Mouse (Mus musculus) liver, embryonic 11.5 days (tissue): ENCODE data around the gene Nrm. TPM values are rescaled to one million over a fixed set of nuclear protein-coding genes. Genes with fewer than 3 reads are reported as not detected.

Experiments
- ATAC-seq: fragments of 200-750 bp; cut with Nextera tagmentation; replicated peaks from 2 replicates; pipeline ENCODE4 v1.8.0; 2017; ENCODE audit warnings: moderate number of reproducible peaks, mild to moderate bottlenecking, moderate TSS enrichment, moderate library complexity; ENCODE audit not compliant: low FRiP score
- DNase-seq: peaks from one replicate; pipeline ENCODE4 v3.0.0-alpha.2; 2017; ENCODE audit warnings: low spot score
- H3K27ac ChIP-seq: fragments of 300-500 bp; sonication (generic); 2 replicates; pipeline ENCODE4 v1.5.1; 2014; ENCODE audit warnings: mild to moderate bottlenecking, low read depth, low read length, control low read depth
- H3K27me3 ChIP-seq: fragments of 300-500 bp; sonication (generic); replicated peaks from 2 replicates; pipeline ENCODE4 v1.6.1; 2014; ENCODE audit warnings: low read length, mixed read lengths; ENCODE audit not compliant: control insufficient read depth, insufficient read depth
- H3K36me3 ChIP-seq: fragments of 300-500 bp; sonication (generic); 2 replicates; pipeline ENCODE4 v1.6.1; 2014; ENCODE audit warnings: mild to moderate bottlenecking, low read length, moderate library complexity, mixed read lengths; ENCODE audit not compliant: control insufficient read depth, insufficient read depth
- H3K4me1 ChIP-seq: fragments of 300-500 bp; sonication (generic); replicated peaks from 2 replicates; pipeline ENCODE4 v1.6.1; 2014; ENCODE audit warnings: low read length, mixed read lengths; ENCODE audit not compliant: control insufficient read depth, insufficient read depth
- H3K4me2 ChIP-seq: fragments of 300-500 bp; sonication (generic); 2 replicates; pipeline ENCODE4 v1.6.1; 2014; ENCODE audit warnings: mild to moderate bottlenecking, control low read depth, moderate library complexity
- H3K4me3 ChIP-seq: fragments of 300-500 bp; sonication (generic); 2 replicates; pipeline ENCODE4 v1.5.1; 2014; ENCODE audit warnings: low read depth, low read length, control low read depth
- H3K9ac ChIP-seq: fragments of 300-500 bp; sonication (generic); 2 replicates; pipeline ENCODE4 v1.6.1; 2014; ENCODE audit warnings: low read depth, low read length, control low read depth
- H3K9me3 ChIP-seq: fragments of 300-500 bp; sonication (generic); 2 replicates; pipeline ENCODE4 v1.6.1; 2016; ENCODE audit warnings: low read length, inconsistent platforms, mixed read lengths; ENCODE audit not compliant: control insufficient read depth
- WGBS: fragments of 180-500 bp; shearing (Covaris S2); extraction: QIAGEN DNeasy Blood & Tissue Kit; methylation state at CpG from one replicate; pipeline ENCODE4 v1.1.7; 2014; 5-methylcytosine and 5-hydroxymethylcytosine counted together
- polyA plus RNA-seq: library from polyadenylated mRNA; unstranded; fragments of >200 nt; fragmentation: Nextera tagmentation; extraction: Ambion mirVana; gene quantifications from 2 replicates; pipeline ENCODE4 v1.2.1, GENCODE M21; 2014

The Nrm gene
- polyA plus RNA-seq, 1 experiment from 2014 or later: 45.4 TPM

DNA sequence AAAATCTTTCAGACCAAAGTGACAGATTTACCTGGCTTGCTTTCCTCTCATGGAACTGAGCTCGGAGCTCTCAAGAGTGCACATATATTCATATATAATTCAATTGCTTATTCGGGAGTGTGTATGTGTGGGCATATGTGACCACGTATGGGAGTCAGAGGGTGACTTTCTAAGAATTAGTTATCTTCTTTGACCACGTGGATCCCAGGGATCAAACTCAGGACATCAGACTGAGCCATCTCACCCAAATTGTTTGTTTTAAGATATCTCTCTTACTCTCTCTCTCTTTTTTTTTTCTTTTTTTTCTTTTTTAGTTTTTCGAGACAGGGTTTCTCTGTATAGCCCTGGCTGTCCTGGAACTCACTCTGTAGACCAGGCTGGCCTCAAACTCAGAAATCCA is 41.0 kb upstream of the Nrm start:
- no peak for ATAC-seq
- WGBS: 47% methylated on average over 5 of the region's 5 CpGs
- H3K4me2 ChIP-seq: no peak overlapping the region; the same call in 1 of the 2 replicates

DNA sequence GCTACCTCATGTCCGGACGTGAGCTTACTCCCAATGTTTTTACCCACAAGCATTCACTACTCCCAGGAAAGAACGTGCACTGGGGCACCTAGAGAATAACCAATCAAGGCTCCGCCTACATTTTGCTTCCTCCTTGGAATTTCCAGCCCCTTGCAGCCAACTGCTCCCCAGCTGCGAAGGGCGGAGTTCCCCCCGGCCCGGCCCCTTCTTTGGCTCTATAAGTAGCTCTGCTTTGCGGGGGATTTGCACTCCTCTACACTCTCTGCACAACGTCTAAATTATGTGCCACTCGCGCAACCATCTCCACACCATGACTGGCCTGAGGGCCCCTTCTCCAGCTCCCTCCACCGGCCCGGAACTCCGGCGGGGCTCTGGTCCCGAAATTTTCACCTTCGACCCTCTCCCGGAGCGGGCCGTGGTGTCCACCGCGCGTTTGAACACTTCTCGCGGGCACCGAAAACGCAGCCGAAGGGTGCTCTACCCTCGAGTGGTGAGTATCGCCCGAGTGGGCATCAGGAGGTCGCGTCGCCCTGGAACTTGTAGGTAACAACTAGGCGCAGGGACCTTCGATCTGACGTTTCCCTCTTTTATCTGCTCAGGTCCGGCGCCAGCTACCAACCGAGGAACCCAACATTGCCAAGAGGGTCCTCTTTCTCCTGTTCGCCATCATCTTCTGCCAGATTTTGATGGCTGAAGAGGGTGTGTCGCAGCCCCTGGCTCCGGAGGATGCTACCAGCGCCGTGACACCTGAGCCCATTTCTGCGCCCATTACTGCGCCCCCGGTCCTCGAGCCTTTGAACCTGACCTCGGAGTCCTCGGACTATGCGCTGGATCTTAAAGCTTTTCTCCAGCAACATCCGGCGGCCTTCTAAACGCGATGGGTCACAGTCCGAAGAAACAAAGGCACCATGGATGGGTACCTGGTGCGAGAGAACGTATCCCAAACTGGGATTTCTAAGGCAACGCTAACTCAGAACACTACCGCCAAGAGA is 39.4 kb upstream of the Nrm start, which contains the start of gene Ier3:
Ier3 (plus strand) TSS at position 246 of the 992 bp plus-strand sequence.
- H3K36me3 ChIP-seq: peaks cover 7% of the 10 kb centered on the region
- ATAC-seq (peak; percentile 42), DNase-seq (peak; percentile 85)
- H3K4me1 ChIP-seq: peaks cover 32% of the 10 kb centered on the region
- H3K4me3 ChIP-seq: peak within 1 kb of the TSS; percentile 79
- peak within 1 kb of the TSS; percentile 100 for H3K4me2 ChIP-seq
- H3K27ac ChIP-seq: peak within 1 kb of the TSS; percentile 97
- H3K9ac ChIP-seq: peak within 1 kb of the TSS; percentile 83
- H3K9me3 ChIP-seq: no peaks in the 10 kb centered on the region
- WGBS: under 1% methylated on average over 62 of the region's 62 CpGs
- 0 out of 2 replicates have a peak, but pooled peaks cover 4% of the 10 kb centered on the region for H3K27me3 ChIP-seq

More for the DNA sequence above, 41.0 kb upstream of the Nrm start:
- no peak overlapping the region for H3K27ac ChIP-seq
- H3K27me3 ChIP-seq: 0 out of 2 replicates have a peak, but pooled peaks cover 4% of the 10 kb centered on the region
- H3K4me3 ChIP-seq: no peak overlapping the region
- no peaks in the 10 kb centered on the region for H3K9me3 ChIP-seq
- no peaks in the 10 kb centered on the region for H3K36me3 ChIP-seq
- peaks cover 29% of the 10 kb centered on the region for H3K4me1 ChIP-seq
- no peak for DNase-seq
- H3K9ac ChIP-seq: no peak overlapping the region

DNA sequence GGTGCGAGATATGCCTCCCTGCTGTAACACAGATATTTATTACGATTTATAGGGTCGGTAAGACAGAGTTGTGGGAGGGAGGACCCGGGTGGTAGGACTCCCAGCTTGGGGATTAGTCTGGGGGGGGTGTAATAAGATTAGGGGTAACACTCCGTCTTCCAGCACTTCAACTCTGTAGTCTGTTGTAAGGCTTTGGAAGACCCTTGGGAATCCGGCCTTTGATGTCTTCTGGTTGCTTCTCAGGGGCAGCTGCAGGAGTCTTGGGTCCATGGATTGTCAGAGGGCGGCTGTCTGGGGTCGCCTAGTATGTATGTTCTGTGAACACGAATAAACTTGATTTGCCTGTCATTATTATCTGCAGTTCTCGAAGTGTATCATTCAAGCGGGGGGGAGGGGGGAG is 38.6 kb upstream of the Nrm start:
- H3K4me2 ChIP-seq: peak overlapping the region; percentile 100
- H3K9ac ChIP-seq: peak overlapping the region; percentile 83
- 0 out of 2 replicates have a peak, but pooled peaks cover 4% of the 10 kb centered on the region for H3K27me3 ChIP-seq
- ATAC-seq: no peak
- H3K36me3 ChIP-seq: peaks cover 14% of the 10 kb centered on the region
- H3K27ac ChIP-seq: peak overlapping the region; percentile 97
- no peak for DNase-seq
- WGBS: 1% methylated on average over 11 of the region's 11 CpGs
- no peaks in the 10 kb centered on the region for H3K9me3 ChIP-seq
- H3K4me1 ChIP-seq: peaks cover 30% of the 10 kb centered on the region
- H3K4me3 ChIP-seq: peak overlapping the region; percentile 79

DNA sequence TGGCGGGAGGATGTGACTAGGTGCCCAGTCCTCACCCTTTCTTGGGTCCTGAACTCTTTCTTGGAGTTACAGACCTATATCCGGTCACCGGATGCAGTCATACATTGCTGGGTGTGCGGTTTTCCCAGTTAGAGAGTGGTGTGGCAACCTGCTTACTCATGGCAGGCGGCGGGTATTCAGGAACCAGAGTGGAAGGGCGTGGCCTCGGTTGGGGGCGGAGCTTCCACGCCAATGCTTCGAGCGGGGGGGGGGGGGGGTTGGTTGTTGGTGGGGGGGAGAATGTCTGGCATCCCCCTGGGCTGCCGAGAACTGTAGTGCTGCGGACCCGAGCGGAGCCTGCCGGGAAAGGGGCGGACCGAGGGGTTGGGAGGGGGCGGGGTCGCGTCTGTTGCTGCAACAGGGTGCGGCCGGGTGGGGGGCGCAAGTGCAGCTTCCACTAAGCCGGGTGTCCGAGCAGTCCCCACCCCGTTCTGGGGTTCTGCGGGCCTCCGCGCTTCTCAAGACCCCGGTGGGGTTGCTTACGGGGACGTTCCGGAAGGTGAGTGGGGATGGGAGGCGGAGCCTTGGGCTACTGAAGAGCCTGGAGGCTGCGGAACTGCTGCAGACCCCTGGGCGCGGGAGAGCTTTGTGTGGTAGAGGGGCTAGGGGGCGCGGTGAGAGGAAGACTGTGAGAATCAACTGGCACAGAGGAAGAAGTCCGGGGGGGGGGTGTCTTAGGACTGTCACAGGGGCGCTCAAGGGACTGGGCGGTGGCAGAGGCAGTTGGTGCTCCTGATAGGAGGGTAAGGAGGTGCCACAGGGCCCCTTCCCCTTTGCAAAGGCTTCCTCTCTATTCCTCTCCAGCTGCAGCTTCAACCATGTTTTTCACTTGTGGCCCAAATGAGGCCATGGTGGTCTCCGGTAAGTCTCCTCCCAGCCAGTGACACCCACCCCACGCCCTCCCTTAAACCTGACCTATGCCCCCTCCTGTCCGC is 37.9 kb upstream of the Nrm start, which contains the start of gene Flot1:
Flot1 (plus strand) TSS at position 267 of the 974 bp plus-strand sequence.
- peak within 1 kb of the TSS; percentile 83 for H3K9ac ChIP-seq
- ATAC-seq: peak; percentile 82
- H3K9me3 ChIP-seq: no peaks in the 10 kb centered on the region
- H3K27ac ChIP-seq: peak within 1 kb of the TSS; percentile 97
- WGBS: under 1% methylated on average over 47 of the region's 47 CpGs
- peaks cover 30% of the 10 kb centered on the region for H3K4me1 ChIP-seq
- H3K36me3 ChIP-seq: peaks cover 20% of the 10 kb centered on the region
- peak; percentile 95 for DNase-seq
- H3K4me2 ChIP-seq: peak within 1 kb of the TSS; percentile 100
- 0 out of 2 replicates have a peak, but pooled peaks cover 4% of the 10 kb centered on the region for H3K27me3 ChIP-seq
- H3K4me3 ChIP-seq: peak within 1 kb of the TSS; percentile 79

DNA sequence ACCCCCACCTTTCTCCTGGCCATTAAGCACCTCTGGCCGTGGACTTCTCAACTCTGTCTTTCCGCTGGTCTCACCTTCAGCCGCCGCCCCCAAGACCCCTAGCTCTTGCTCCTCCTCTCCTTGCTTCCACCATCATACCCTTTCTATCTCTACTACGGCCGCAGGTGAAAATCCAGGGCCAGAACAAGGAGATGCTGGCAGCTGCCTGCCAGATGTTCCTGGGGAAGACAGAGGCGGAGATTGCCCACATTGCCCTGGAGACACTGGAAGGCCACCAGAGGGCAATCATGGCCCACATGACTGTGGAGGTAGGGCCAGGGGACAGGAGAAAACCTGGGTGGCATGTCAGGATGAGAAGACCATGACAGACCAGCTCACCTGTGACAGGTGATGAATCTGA is 36.7 kb upstream of the Nrm start:
- DNase-seq: no peak
- Histone ChIP-seq H3K9me3 (no peaks in the 10 kb centered on the region), H3K9ac (peak overlapping the region; percentile 83), H3K4me3 (peak overlapping the region; percentile 79), H3K27me3 (0 out of 2 replicates have a peak, but pooled peaks cover 4% of the 10 kb centered on the region), H3K4me1 (peaks cover 30% of the 10 kb centered on the region), H3K27ac (peak overlapping the region; percentile 97), H3K4me2 (peak overlapping the region; percentile 100), H3K36me3 (peaks cover 20% of the 10 kb centered on the region)
- 61% methylated on average over 7 of the region's 7 CpGs for WGBS
- ATAC-seq: no peak

DNA sequence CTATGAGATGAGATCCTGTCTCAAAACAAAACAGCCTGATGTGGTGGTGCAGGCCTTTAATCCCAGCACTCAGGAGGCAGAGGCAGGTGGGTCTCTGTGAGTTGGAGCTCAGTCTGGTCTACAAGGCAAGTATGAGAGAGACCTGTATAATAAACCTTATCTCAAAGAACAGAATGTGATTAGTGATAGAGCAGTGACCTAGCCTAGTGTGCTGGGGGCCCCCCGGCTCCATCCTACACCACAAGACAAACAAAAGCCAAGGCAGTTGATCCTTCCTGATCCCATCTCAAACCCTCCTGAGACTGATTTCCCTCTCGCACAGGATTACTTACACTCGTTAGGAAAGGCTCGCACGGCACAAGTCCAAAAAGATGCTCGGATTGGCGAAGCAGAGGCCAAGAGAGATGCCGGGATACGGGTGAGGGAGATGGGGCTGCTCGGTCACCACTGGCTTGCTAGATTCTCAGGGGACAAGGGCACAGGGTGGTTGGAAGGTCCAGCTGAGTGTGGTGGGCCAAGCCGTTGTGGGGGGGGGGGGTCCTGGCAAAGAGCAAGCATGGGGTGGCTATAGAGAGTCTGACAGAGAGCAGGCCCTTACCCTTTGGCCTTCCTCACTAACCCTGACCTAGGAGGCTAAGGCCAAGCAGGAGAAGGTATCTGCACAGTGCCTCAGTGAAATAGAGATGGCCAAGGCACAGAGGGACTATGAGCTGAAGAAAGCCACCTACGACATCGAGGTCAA is 35.8 kb upstream of the Nrm start:
- no peak overlapping the region for H3K9ac ChIP-seq
- peak overlapping the region; percentile 79 for H3K4me3 ChIP-seq
- peak overlapping the region; percentile 100 for H3K4me2 ChIP-seq
- H3K27me3 ChIP-seq: 0 out of 2 replicates have a peak, but pooled peaks cover 4% of the 10 kb centered on the region
- H3K36me3 ChIP-seq: peaks cover 20% of the 10 kb centered on the region
- H3K9me3 ChIP-seq: no peaks in the 10 kb centered on the region
- H3K27ac ChIP-seq: no peak overlapping the region
- no peak for DNase-seq
- ATAC-seq: no peak
- peaks cover 32% of the 10 kb centered on the region for H3K4me1 ChIP-seq
- WGBS: 84% methylated on average over 13 of the region's 13 CpGs

DNA sequence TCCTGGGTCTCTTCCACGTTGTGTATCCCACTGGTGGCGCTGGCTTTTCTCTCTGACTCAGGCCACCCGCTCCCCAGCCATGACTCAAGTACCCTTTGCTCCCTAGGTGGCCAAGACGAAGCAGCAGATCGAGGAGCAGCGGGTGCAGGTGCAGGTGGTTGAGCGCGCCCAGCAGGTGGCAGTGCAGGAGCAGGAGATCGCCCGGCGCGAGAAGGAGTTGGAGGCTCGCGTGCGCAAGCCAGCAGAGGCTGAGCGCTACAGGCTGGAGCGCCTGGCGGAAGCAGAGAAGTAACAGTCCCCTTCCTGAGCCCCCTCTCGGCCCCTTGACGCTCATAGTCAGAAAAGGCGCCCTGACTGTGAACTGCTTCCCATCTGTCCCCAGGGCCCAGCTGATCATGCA is 31.4 kb upstream of the Nrm start:
- Histone ChIP-seq H3K4me3 (peak overlapping the region; percentile 21; the same call in 1 of the 2 replicates), H3K27ac (peak overlapping the region; percentile 61), H3K27me3 (no peaks in the 10 kb centered on the region), H3K4me2 (peak overlapping the region; percentile 47), H3K9ac (peak overlapping the region; percentile 50; the same call in 1 of the 2 replicates), H3K4me1 (peaks cover 25% of the 10 kb centered on the region), H3K9me3 (no peaks in the 10 kb centered on the region), H3K36me3 (peaks cover 38% of the 10 kb centered on the region)
- ATAC-seq: peak; percentile 70
- WGBS: 2% methylated on average over 21 of the region's 21 CpGs
- DNase-seq: peak; percentile 82
